Mouse (Mus musculus): Measurements from ENCODE around the gene Fbln1.

DNA sequence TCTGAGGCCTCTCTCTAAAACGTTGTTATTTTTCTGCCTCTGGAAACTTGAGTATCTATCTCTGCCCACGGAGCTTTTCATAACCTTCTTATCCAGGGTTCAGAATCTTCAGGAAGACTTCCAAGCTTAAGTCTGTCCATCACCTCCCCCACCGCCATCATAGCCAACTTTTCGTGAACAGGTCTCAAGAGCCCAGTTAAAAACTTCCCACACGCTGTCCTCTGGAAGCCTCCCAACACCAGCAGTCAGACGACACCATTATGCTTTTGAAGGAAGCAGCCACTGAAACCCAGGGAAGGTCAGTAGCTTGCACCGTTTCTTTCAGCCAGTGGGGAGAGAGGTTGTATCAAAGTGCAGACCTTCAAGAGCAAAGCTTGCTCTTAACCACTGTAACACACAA lies 18.8 kb upstream of the Fbln1 start:
- TF ChIP-seq CTCF (IDR thresholded peaks at IDR 0.05; ENCODE audit: low read depth, low read length) (no peak), POLR2A (IDR thresholded peaks at IDR 0.05; ENCODE audit: extremely low read depth, insufficient read depth, low read length) (no peak)
